Mouse (Mus musculus) right cerebral cortex, postnatal 10 days (tissue): Measurements from ENCODE around the gene Znrd1as.
A peak's percentile ranks its signal among the peaks of the same experiment; 100 is the strongest.

Experiments used
- DNase-seq, 2 experiments: peaks; one replicate each; pipeline ENCODE4 v3.0.0; 2021; ENCODE audit warnings: low spot score in 2 of 2

Gene Znrd1as

GRCm38 (mm10) chr17:36995448-36995847 lies 37.1 kb downstream of the Znrd1as start:
- DNase-seq, result no peak

- peak; percentile 63 to 82 for DNase-seq
Observed at GRCm38 (mm10) chr17:36997033-36997735, 38.8 kb downstream of the Znrd1as start.

GRCm38 (mm10) chr17:36998477-36998876 lies 40.1 kb downstream of the Znrd1as start:
- no peak for DNase-seq

DNA sequence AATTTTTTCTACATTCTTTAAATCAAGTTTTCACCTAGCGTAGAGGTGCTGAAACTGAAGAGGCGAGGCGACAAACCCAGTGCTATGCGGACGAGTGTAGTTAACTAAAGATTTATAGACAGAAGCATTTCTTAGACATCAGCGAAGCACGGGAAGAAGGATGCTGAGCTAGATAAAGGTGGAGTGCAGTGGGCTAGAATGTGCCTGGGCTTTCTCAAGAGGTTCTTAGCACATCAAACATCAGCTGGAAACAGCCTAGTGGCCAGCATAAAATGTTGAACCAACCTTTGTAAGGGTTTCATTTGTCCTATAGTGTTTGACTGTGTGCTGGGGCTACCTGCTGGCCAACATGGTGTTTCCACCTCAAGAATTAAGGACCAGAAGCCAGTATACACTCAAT lies 42.5 kb downstream of the Znrd1as start, which contains the start of gene Zfp57:
Zfp57 (plus strand) TSS at position 301 of the 400 bp plus-strand sequence.
- no peak for DNase-seq

DNA sequence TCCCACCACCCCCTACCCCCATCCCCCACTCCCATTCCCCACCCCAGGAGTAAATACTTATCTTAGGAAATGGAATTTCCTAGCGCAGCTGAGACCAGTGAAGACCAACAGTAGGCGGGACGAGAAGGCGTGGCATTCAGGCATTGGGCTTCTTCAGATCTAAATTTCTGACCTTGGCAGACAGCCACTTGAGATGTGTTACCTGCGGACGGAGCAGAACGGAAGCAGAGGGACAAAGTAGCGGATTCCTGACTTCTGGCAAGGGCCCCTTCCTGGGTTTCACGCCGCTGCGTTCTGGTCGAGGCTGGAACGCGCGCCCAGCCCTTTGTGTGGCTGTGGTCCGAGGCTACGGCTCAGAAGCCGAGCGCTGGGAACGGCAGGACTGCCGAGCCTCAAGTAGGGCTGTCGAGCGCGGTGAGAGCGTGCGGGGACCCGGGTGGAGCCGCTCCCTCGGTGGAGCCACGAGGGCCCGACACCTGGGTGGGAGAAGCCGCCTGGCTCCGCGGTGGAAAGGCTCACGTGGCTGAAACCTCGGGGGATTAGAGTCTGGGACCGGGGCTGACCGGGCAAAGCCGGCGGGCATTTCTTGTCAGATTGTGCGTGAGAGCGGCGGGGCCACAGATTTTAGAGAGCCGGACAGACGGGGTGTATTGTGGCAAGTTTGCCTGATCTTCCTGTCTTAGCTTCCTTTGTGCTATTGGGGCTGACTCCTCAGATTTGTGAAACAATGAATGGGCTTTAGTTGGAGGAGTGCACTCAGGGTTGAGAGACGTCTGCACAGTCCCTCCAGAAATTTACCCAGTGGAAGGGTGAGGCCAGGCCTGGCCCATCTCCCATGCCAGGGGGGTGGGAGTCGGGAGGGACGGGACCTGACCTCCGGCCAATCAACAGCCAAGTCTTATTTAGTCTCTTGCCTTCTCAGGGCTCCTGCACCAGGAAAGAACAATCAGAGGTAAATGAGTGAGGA lies 44.3 kb downstream of the Znrd1as start:
- DNase-seq, result peak; percentile 73 to 84

DNA sequence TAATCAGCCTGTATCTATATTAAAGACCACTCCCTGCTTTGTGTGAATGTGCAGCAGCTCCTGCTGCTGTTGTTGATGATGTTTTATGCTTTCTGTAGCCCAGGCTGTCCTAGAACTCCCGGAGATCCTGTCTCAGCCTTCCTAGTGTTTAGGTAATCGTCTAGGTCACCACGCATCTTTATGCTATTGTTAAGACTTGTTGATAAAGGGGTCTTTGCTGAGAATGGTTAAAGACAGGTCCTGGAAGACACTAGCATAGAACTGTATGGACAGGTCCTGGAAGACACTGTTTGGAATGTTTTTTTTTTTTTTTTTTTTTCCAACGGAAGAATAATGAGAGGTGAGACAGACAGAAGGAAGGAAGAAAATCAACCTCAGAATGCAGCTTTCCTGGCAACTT lies 45.0 kb downstream of the Znrd1as start:
- no peak for DNase-seq

DNA sequence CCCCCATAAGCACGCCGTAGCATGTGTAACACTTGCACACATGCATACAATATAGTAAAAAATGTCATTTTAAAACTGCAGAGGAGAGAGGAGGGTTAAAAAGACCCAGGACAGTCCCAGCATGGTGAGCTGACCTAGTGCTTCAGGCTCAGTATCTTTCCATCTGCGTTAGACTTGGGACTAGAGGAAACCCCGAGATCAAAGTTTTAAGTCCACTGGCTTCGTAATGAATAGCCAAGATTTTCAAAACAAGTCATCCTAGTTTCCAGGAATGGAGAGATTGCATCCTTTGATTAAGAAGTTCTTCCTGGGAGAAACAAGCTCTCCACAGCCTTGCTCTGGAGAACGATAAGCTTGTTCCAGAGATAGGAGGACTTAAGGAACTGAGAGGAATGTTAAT lies 49.8 kb downstream of the Znrd1as start:
- no peak for DNase-seq

DNA sequence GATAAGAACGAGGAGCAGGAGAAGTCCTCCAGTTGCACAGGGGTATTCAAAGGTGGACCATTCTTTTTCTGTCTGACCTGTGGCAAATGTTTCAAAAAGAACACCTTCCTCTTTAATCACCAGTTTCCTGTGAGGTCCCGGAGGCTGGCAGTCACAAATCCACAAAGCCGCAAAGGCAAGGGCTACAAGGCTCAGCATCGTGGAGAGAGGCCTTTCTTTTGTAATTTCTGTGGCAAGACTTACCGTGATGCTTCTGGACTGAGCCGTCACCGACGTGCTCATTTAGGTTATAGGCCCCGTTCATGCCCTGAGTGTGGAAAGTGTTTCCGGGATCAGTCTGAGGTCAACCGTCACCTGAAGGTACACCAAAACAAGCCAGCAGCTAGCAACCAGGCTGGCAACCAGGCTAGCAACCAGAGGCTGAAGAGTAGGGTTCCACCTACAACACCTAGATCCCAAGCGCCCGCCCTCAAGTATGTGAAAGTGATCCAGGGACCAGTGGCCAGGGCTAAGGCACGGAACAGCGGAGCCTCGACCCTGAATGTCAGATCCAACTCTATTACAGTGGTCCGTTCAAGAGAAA lies 51.2 kb downstream of the Znrd1as start:
- no peak for DNase-seq

- DNase-seq, result no peak
Observed at GRCm38 (mm10) chr17:37011719-37012118, 53.3 kb downstream of the Znrd1as start.

DNA sequence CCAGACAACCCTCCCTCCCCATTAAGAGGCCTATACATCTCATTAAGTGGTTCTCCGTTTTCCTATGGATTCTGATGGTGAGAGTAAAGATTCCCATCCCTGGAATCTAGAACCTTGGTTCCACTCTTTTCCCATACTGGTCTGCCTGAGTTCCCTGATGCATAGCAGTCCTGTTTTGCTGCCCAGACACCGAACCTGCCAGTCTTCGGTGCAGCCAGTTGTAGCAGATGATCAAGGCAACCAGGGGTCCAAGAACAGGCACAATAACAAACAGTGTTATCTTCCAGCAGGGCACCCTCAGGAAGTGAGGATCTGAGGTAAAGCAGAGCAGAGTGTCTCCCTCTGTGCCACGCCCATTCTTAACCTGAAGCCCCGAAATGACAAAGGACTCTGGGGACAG lies 53.7 kb downstream of the Znrd1as start:
- no peak for DNase-seq
